Mouse (Mus musculus) lung, postnatal 10 days (tissue): Measurements from ENCODE around the gene Slc45a3.
A peak's percentile ranks its signal among the peaks of the same experiment; 100 is the strongest.

ENCODE experiments used
- DNase-seq: peaks from one replicate; pipeline ENCODE4 v3.0.0; 2021

The Slc45a3 gene

GRCm38 (mm10) chr1:131965818-131966217, 3.1 kb downstream of the Slc45a3 start:
- no peak for DNase-seq

- DNase-seq = peak; percentile 28
These were observed 4.6 kb downstream of the Slc45a3 start for GRCm38 (mm10) chr1:131967336-131967735.

DNA sequence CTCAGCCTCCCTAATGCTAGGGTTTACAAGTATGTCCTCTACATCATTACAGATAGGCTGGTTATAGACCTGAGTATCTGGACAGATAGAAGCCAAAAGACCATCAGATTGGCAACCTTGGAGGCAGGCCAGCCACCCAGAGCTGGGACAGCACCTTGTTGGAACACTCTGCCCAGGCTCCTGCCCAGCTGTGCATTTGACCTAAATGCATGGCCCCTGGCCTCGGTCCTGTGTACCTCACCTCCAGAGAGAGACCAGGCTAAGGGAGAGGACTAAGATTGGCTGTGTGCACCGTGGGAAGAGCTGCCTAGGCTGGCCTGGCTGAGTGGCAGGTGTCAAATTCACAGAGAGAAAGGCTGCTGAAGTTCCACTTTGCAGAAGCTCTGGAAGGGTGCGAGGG, 5.8 kb downstream of the Slc45a3 start:
- DNase-seq = no peak

DNA sequence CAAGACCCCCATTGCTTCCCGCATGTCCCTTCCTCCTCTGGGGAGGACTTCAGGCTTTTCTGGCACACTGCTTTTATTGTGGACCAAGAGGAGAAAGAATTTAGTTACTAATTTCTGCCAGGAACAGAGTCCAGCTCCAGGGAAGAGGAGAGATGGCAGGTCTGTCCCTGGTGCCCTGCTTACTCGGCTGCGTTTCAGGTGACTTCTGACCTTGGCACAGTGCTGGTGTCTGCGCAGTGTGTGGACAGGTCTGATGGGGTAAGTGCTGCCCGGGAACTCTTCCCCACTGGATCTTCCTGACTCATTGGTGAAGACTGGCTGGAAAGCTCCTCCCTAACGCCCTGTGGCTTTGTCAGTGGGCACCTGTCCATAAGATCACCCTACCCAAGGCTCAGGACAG, 6.2 kb downstream of the Slc45a3 start:
- no peak for DNase-seq

- DNase-seq = no peak
These were observed 7.1 kb downstream of the Slc45a3 start for GRCm38 (mm10) chr1:131969825-131970224.

DNA sequence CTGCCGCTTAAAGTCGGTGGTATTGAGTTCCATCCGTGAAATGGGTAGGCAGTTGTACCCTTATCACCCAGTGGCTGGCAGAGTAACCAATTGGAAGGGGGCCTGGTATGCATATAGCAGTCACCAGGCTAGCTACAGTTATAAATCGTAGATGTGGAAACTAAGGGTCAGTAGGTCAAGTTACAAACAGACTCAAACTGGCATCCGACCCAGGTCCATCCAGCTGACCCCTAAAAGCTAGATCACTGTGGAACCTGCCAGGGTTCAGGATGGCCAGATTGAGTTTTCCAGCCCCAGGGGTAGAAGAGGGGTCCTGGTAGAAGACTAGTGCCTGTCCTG, 7.5 kb downstream of the Slc45a3 start:
- DNase-seq = no peak

GRCm38 (mm10) chr1:131970661-131971520, 8.1 kb downstream of the Slc45a3 start:
- no peak for DNase-seq

- DNase-seq = no peak
These were observed 9.2 kb downstream of the Slc45a3 start for GRCm38 (mm10) chr1:131971771-131972497.

GRCm38 (mm10) chr1:131972498-131973334, 9.9 kb downstream of the Slc45a3 start:
- no peak for DNase-seq

DNA sequence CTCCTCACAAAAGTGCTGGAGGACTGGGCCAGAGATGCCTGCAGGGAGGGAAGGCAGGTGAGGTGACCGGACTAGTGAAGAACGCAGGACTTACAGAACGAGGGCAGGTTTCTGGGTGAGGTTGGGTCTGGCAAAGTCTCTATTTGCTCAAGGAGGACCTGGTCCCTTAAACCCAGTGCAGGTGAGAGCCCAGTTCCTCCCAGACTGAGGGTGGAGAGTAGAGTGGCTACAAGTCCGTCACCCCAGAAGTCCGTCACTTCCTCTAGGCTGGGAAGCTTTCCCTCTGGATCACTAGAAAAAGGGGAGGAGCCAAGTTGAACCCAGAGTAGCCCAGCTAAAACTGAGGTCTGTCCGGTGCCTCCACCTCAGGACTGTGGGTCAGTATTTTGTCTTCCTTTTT, 11.2 kb downstream of the Slc45a3 start:
- DNase-seq = no peak

GRCm38 (mm10) chr1:131976886-131977285, 14.1 kb downstream of the Slc45a3 start:
- no peak for DNase-seq

DNA sequence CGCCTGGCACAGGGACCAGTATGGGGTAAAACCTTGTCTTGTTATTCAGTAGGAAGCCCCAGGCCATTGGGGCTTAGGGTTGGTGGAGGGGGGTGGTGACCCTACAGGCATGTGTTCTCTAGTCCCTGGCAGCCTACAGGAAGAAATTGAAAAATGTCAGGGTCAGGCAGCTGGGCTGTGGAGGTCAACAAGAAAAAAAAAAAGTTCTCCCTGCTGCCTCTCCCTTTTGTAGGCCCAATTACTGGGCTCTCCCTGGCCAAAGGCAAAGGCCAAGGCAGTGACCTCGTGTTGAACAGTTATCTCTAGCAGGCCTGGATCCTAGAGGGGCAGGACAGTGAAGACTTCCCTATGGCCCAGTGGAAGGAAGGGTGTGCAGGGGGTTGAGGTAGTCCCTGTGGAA, 17.7 kb downstream of the Slc45a3 start:
- no peak for DNase-seq

- peak; percentile 83 for DNase-seq
These were observed 18.7 kb downstream of the Slc45a3 start for GRCm38 (mm10) chr1:131981378-131982013.

- peak; percentile 83 for DNase-seq
These were observed 20.1 kb downstream of the Slc45a3 start for GRCm38 (mm10) chr1:131982907-131983306.

- no peak for DNase-seq
These were observed 21.0 kb downstream of the Slc45a3 start for GRCm38 (mm10) chr1:131983806-131984205.

- DNase-seq = no peak
These were observed 24.7 kb downstream of the Slc45a3 start for GRCm38 (mm10) chr1:131987432-131987831.

DNA sequence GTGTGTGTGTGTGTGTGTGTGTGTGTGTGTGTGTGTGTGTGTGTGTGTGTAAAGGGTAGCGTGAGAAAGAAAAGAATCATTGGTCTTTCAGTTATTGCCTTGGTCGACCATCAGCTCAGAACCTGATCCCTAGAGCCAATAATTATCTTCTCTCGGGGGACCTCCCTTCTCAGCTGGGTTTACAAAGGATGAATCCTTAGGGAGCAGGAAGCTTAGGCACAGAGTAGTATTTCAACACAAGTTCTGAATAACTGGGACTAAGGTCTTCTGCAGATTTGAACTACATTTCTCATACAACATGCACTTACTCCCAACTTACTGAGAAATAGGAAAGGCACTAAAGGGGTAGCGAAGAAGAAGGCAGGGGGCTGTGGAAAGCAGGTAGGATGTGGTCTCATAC, 26.7 kb downstream of the Slc45a3 start:
- DNase-seq = no peak

DNA sequence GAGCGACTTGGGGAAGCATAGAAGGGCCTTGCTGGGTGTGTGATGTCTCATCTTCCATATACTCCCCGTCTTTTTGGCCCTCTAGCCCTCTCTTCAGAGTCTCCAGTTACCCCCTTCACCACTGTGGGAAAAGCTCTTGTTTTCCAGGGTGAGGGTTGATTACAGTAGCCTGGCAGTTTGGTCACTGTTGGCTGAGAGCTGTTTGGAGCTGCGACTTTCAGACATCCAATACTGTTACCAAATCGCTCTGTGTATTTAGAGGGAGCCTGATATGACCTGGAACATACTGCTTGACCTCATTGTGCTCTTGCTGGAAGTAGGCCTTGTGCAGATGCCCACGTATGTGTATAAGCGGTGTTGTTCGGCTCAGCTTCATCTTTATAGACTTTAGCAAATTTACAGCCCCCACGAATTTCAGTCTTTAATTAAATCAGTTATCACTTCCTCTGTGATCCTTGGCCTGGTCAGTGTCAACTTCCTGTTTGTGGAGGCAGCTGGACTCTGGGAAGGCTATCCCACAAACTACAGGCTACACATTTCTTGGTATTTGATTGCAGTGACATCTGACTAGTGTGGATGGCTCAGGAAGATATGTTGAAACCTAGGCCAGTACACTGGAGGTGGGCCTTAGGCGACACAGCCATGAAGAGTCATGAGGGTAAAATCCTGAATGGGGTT, 27.5 kb downstream of the Slc45a3 start:
- no peak for DNase-seq

GRCm38 (mm10) chr1:131992561-131993001, 29.8 kb downstream of the Slc45a3 start:
- no peak for DNase-seq

DNA sequence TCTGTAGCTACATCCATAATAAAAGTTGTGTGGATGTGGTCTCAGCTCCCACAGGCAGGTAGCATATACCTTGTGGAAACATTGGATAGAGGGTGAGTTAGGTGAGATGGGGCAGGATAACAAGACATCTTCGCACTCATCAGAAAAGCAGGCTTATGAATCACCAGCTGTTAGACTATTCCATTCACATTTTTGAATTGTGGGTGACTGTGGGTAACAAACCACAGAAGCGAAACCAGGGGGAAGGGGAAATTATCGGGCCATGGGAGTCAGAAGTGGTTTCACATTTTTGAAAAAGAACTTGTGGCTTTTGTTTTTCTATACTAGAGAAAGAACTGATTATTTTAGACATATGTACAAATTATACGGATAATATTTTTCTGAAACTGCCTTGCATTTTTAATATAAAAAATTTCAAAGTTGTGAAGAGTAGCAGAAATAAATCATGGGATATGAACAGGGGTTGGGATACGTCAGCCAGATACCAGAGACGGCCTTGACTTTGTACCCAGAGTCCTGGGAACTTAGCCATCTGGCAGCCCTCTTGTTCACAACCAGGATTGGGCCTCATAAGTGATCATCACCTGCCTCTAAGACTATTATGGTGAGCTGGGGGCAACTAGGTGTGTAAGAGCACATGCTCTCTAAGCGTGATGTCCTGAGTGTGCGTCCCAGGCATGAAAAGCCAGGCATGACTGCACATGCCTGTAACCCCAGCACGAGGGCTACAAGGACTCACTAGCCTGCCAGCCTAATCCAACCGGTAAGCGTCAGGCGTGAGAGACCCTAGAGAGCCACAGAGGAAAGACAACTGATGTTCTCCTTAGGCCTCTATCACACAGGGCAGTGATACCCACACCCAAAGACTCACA, 30.6 kb downstream of the Slc45a3 start:
- DNase-seq = no peak

GRCm38 (mm10) chr1:131995062-131995461, 32.3 kb downstream of the Slc45a3 start:
- peak; percentile 81 for DNase-seq
